Mouse (Mus musculus): Measurements from ENCODE around the gene Mmp2.
"Not testable (repeated sequence)": the region's sequence is repeated elsewhere in the genome, so short reads cannot be mapped to it uniquely, and the experiment has no call there.

Mmp2 gene

GRCm38 (mm10) chr8:92839161-92839560, 12.1 kb downstream of the Mmp2 start:
- DNase-seq: no peak

GRCm38 (mm10) chr8:92839876-92840275, 12.8 kb downstream of the Mmp2 start:
- DNase-seq: peak; percentile 38

GRCm38 (mm10) chr8:92846684-92847083, 19.6 kb downstream of the Mmp2 start:
- peak; percentile 56 for DNase-seq

- DNase-seq: no peak
Observed at GRCm38 (mm10) chr8:92847299-92847698, 20.2 kb downstream of the Mmp2 start.

GRCm38 (mm10) chr8:92849261-92849660, 22.2 kb downstream of the Mmp2 start:
- no peak for DNase-seq

GRCm38 (mm10) chr8:92850239-92850638, 23.1 kb downstream of the Mmp2 start:
- DNase-seq: peak; percentile 92

GRCm38 (mm10) chr8:92851381-92851780, 24.3 kb downstream of the Mmp2 start:
- DNase-seq: no peak

- peak; percentile 63 for DNase-seq
Observed at GRCm38 (mm10) chr8:92853188-92853983, 26.3 kb downstream of the Mmp2 start.

- DNase-seq: peak; percentile 32
Observed at GRCm38 (mm10) chr8:92854673-92855072, 27.6 kb downstream of the Mmp2 start.

GRCm38 (mm10) chr8:92855171-92855894, 28.2 kb downstream of the Mmp2 start, which contains the start of gene Lpcat2:
TSS of gene Lpcat2 (plus strand) at chr8:92855339.
- peak; percentile 81 for DNase-seq

GRCm38 (mm10) chr8:92856273-92856986, 29.3 kb downstream of the Mmp2 start:
- no peak for DNase-seq

- no peak for DNase-seq
Observed at GRCm38 (mm10) chr8:92858475-92859182, 31.5 kb downstream of the Mmp2 start.

- DNase-seq: no peak
Observed at GRCm38 (mm10) chr8:92861977-92862376, 34.9 kb downstream of the Mmp2 start.

- no peak for DNase-seq
Observed at GRCm38 (mm10) chr8:92870281-92870680, 43.2 kb downstream of the Mmp2 start.

GRCm38 (mm10) chr8:92872063-92872759, 45.1 kb downstream of the Mmp2 start:
- no peak for DNase-seq

GRCm38 (mm10) chr8:92875795-92876194, 48.7 kb downstream of the Mmp2 start:
- peak; percentile 62 for DNase-seq

GRCm38 (mm10) chr8:92881247-92881646, 54.2 kb downstream of the Mmp2 start:
- DNase-seq: no peak

GRCm38 (mm10) chr8:92883771-92884170, 56.7 kb downstream of the Mmp2 start:
- DNase-seq: no peak

GRCm38 (mm10) chr8:92892216-92892615, 65.1 kb downstream of the Mmp2 start:
- not testable (repeated sequence) for DNase-seq

- DNase-seq: no peak
Observed at GRCm38 (mm10) chr8:92893870-92894269, 66.8 kb downstream of the Mmp2 start.

- DNase-seq: no peak
Observed at GRCm38 (mm10) chr8:92895053-92895452, 68.0 kb downstream of the Mmp2 start.

GRCm38 (mm10) chr8:92896056-92896455, 69.0 kb downstream of the Mmp2 start:
- DNase-seq: no peak

All from layer of hippocampus, adult 9-11 months (tissue).